Mouse (Mus musculus): ENCODE measurements around the gene Tbx21.

DNA sequence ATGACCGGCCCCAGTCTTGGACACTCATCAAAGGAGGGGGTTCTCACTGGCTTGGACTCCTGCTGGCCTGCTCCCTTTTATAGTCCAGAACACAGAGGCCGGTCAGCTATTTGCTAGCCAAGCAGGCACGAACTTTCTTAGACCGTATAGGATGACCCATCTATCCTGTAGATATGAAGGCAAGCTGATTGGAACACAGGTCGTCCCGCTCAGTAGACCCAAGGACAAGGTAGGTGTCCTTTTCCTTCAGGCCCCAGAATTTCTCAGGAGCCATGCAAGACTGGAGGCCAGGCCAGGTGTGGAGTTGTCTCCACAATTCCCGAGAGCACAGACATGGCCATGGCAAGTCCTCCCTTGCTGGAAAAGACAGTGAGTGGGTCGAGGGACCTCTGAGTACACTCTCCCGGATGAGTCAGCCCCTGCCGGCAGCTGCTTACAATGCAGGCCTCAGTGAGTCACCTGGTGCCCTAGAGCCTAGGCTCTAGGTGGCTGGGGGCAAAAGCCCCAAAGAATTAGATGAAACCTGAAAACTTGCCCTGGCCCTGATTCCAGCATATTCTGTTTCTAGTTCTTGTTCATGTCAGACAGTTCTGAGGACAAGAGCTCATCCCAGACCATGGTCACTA lies 37.6 kb upstream of the Tbx21 start:
- TF ChIP-seq EP300 (IDR thresholded peaks at IDR 0.05; ENCODE audit: low read depth) (no peak), CTCF (IDR thresholded peaks at IDR 0.05; ENCODE audit: low read depth) (peak; percentile 25; the same call in 1 of the 2 replicates)

All from liver, embryonic 14.5 days (tissue).